Mouse (Mus musculus) inflammation-experienced regulatory T-cells, adult 6 months (primary cell): ENCODE measurements around the gene Casp9. TPM values are rescaled to one million over a fixed set of nuclear protein-coding genes. Genes with fewer than 3 reads are reported as not detected.

ENCODE experiments used
- polyA plus RNA-seq, 3 experiments: library from polyadenylated mRNA; unstranded; fragments of 100-300 nt; shearing (Covaris generic); gene quantifications; one replicate each; pipeline ENCODE4 v1.2.1; 2017

Gene Casp9
- polyA plus RNA-seq, 3 experiments from 2014 or later, result 6.9 to 10.9 (median 6.9) TPM

Other genes starting within 250 kb of the Casp9 start
- gene Fblim1, start 187.5 kb upstream of the Casp9 start, polyA plus RNA-seq, result under 1 TPM in 1 of 3 experiments, not detected in 2; 0.43 TPM
- under 1 TPM in 1 of 3 experiments, not detected in 2; 0.78 TPM for gene Tmem82, start 175.0 kb upstream of the Casp9 start, polyA plus RNA-seq
- gene Slc25a34, start 169.8 kb upstream of the Casp9 start, polyA plus RNA-seq, result under 1 TPM in 1 of 3 experiments, not detected in 2; 0.13 TPM
- gene Plekhm2, start 128.7 kb upstream of the Casp9 start, polyA plus RNA-seq, result 1 to 10 TPM; 3.6 to 4.5 (median 4.2) TPM
- not detected for gene Rsc1a1, start 108.0 kb upstream of the Casp9 start, polyA plus RNA-seq
- gene Ddi2, start 70.2 kb upstream of the Casp9 start, polyA plus RNA-seq, result 10 to 100 TPM; 14.6 to 17.1 (median 16.9) TPM
- gene Agmat, start 46.9 kb upstream of the Casp9 start, polyA plus RNA-seq, result not detected
- 1 to 10 TPM; 3.0 to 3.7 (median 3.6) TPM for gene Dnajc16, start 2.7 kb upstream of the Casp9 start, polyA plus RNA-seq
- gene Cela2a, start 32.5 kb downstream of the Casp9 start, polyA plus RNA-seq, result not detected
- gene Ctrc, start 52.7 kb downstream of the Casp9 start, polyA plus RNA-seq, result not detected
- gene Efhd2, start 81.3 kb downstream of the Casp9 start, polyA plus RNA-seq, result 10 to 100 TPM; 26.9 to 64.6 (median 28.4) TPM
- 1 to 10 TPM in 2 of 3 experiments, not detected in 1; 2.2 to 2.6 TPM for gene Fhad1, start 221.5 kb downstream of the Casp9 start, polyA plus RNA-seq